Mouse (Mus musculus) megakaryocyte-erythroid progenitor cell, adult 5 weeks (primary cell): Measurements from ENCODE around the gene Themis2. TPM values are rescaled to one million over a fixed set of nuclear protein-coding genes. Genes with fewer than 3 reads are reported as not detected.

Experiments
- polyA plus RNA-seq: library from polyadenylated mRNA; stranded (reverse); fragments of >175 nt; gene quantifications from 2 replicates; pipeline ENCODE4 v1.2.3, GENCODE M21; 2012

Gene Themis2
- 27.8 and 50.0 TPM in 2 replicates for polyA plus RNA-seq

DNA sequence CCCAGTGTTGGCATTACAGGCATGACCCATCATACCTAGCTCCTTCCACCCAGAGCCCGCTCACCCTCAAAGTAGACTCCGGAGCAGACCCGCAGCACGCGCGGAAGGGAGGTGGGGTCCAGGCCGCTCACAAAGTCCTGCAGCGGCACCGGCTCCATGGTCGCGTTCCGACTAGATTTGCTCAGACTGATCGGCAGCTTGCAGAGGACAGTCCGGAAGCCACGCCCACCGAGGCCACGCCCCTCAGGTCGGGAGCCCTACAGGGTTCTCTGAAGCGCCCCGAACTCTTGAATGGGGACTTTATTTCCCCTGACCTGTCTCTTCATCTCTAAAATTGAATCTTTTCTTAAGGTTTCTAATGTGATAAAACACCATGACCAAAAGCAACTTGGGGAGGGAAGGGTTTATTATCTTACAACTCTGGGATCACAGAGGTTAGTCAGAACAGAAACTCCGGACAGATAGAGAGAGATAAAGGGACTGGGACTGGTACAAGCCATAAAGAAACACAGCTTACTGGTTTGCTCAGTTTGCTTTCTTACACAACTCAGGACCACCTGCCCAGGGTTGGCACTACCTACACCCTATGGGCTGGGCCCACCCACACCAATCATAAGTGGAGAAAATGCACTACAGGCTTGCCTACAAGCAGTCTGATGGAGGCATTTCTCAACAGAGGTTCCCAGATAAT, at the start of gene Themis2:
Gene Themis2, minus strand, starts transcription at position 192 of the 691 bp plus-strand sequence.

GRCm38 (mm10) chr4:132842970-132843704, 47.0 kb upstream of the Themis2 start, which contains the start of gene Ppp1r8:
Gene Ppp1r8 (minus strand): TSS chr4:132843169.

DNA sequence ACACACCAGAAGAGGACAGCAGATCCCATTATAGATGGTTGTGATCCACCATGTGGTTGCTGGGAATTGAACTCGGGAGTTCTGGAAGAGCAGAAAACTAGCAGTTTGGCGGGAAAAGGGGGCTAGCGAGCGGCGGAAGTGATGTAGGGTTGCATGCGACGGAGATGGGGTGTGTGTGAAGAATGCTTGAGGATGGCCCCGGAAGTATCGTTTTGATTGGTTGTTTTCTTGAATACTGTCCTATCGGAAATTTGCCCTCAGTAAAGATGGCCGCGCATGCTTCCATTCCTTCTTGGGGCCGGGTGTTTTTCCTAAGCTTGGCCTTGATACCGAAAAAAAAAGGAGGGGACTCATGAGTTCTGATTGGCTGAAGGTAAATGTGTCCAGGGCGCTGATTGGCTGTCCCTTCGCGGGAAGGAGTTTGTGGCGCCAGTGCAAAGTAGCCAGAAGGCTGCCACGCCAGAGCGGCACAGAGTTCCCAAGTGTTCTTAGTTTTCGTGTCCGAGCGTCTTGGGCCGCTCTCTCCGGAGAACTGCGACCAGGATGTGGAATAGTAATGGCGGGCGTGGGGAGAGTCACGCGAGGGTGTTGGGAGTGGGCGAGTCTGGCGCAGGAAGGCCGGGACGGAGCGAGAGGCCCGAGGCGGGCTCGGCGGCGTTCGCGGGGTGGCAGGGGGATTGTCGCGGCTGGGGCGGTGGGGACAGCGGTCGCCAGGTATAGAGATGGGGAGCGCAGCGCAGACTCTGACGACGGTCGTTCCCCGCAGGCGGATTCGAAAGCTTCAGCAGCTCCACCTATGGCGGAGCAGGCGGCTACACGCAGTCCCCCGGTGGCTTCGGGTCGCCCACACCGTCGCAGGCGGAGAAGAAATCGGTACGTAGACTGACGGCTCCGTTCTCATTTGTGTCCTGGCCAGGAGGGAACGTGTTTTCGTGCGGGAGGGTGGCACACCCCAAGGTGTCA, 28.0 kb downstream of the Themis2 start, which contains the start of gene Rpa2:
Gene Rpa2, plus strand, starts transcription at position 419 of the 963 bp plus-strand sequence.

GRCm38 (mm10) chr4:132756974-132757373, 39.2 kb downstream of the Themis2 start, which contains the start of gene Smpdl3b:
Gene Smpdl3b (minus strand): TSS chr4:132757252.

GRCm38 (mm10) chr4:132732148-132732684, 64.0 kb downstream of the Themis2 start, which contains the start of gene Xkr8:
Gene Xkr8 (minus strand): TSS chr4:132732546.

Other genes with a start within 250 kb of the Themis2 start
- gene Ptafr, start 232.3 kb downstream of the Themis2 start, polyA plus RNA-seq: 0.54 and 0.65 TPM in 2 replicates
- 2.6 and 4.1 TPM in 2 replicates for gene Eya3, start 157.4 kb downstream of the Themis2 start, polyA plus RNA-seq
- 0.74 and 0.90 TPM in 2 replicates for gene Xkr8, start 63.8 kb downstream of the Themis2 start, polyA plus RNA-seq
- 0.03 and 0.11 TPM in 2 replicates for gene Smpdl3b, start 39.1 kb downstream of the Themis2 start, polyA plus RNA-seq
- 68.8 and 72.7 TPM in 2 replicates for gene Rpa2, start 28.1 kb downstream of the Themis2 start, polyA plus RNA-seq
- gene Ppp1r8, start 46.8 kb upstream of the Themis2 start, polyA plus RNA-seq: 48.2 and 54.9 TPM in 2 replicates
- gene Stx12, start 88.1 kb upstream of the Themis2 start, polyA plus RNA-seq: 5.6 and 6.6 TPM in 2 replicates
- gene Fam76a, start 126.2 kb upstream of the Themis2 start, polyA plus RNA-seq: 14.3 and 14.6 TPM in 2 replicates
- gene Fgr, start 177.7 kb upstream of the Themis2 start, polyA plus RNA-seq: 2.4 and 3.1 TPM in 2 replicates
- gene Ahdc1, start 214.9 kb upstream of the Themis2 start, polyA plus RNA-seq: 35.9 and 53.6 TPM in 2 replicates